Mouse (Mus musculus) small intestine, adult 2 months (tissue): Measurements from ENCODE around the gene Ncl. TPM values are rescaled to one million over a fixed set of nuclear protein-coding genes. Genes with fewer than 3 reads are reported as not detected.

Source experiments
- H3K27ac ChIP-seq: fragments of 200-500 bp; 2 replicates; pipeline ENCODE4 v1.5.1; 2012; ENCODE audit warnings: low read depth, low read length, control low read depth, inconsistent platforms; ENCODE audit not compliant: insufficient read depth
- H3K27me3 ChIP-seq: fragments of 200-500 bp; 2 replicates; pipeline ENCODE4 v1.6.1; 2012; ENCODE audit warnings: mild to moderate bottlenecking, moderate library complexity, low read length, inconsistent platforms; ENCODE audit not compliant: control insufficient read depth, insufficient read depth
- H3K36me3 ChIP-seq: fragments of 200-500 bp; 2 replicates; pipeline ENCODE4 v1.6.1; 2012; ENCODE audit warnings: mild to moderate bottlenecking, low read length, control low read depth, inconsistent platforms; ENCODE audit not compliant: control insufficient read depth, insufficient read depth
- H3K4me1 ChIP-seq: fragments of 200-500 bp; 2 replicates; pipeline ENCODE4 v1.6.1; 2012; ENCODE audit warnings: low read length, inconsistent platforms, mixed read lengths; ENCODE audit not compliant: control insufficient read depth, insufficient read depth, insufficient read length
- H3K4me3 ChIP-seq: fragments of 200-500 bp; 2 replicates; pipeline ENCODE4 v1.5.1; 2012; ENCODE audit warnings: low read depth, mild to moderate bottlenecking, control low read depth, inconsistent platforms, low read length, moderate library complexity
- CTCF ChIP-seq: fragments of 200-500 bp; IDR thresholded peaks from 2 replicates; pipeline ENCODE4 v1.5.1; 2012; ENCODE audit warnings: low read depth, mild to moderate bottlenecking, control low read depth, inconsistent platforms, low read length, moderate library complexity, mixed read lengths; ENCODE audit not compliant: insufficient replicate concordance, insufficient read length; ENCODE audit errors: extremely low read depth
- POLR2A ChIP-seq: fragments of 200-500 bp; IDR thresholded peaks from 2 replicates; pipeline ENCODE4 v1.6.1; 2012; ENCODE audit warnings: low read depth, mild to moderate bottlenecking, control low read depth, inconsistent platforms, low read length, moderate library complexity
- WGBS: fragments of 180-500 bp; shearing (Covaris S2); methylation state at CpG from one replicate; pipeline ENCODE4 v1.1.7; 2018; 5-methylcytosine and 5-hydroxymethylcytosine counted together
- polyA plus RNA-seq: library from polyadenylated mRNA; depleted of rRNA; stranded (reverse); fragments of >200 nt; gene quantifications from 2 replicates; pipeline ENCODE4 v1.2.3, GENCODE M21; 2012

Gene Ncl
- polyA plus RNA-seq, 1 experiment: 6.1 TPM

DNA sequence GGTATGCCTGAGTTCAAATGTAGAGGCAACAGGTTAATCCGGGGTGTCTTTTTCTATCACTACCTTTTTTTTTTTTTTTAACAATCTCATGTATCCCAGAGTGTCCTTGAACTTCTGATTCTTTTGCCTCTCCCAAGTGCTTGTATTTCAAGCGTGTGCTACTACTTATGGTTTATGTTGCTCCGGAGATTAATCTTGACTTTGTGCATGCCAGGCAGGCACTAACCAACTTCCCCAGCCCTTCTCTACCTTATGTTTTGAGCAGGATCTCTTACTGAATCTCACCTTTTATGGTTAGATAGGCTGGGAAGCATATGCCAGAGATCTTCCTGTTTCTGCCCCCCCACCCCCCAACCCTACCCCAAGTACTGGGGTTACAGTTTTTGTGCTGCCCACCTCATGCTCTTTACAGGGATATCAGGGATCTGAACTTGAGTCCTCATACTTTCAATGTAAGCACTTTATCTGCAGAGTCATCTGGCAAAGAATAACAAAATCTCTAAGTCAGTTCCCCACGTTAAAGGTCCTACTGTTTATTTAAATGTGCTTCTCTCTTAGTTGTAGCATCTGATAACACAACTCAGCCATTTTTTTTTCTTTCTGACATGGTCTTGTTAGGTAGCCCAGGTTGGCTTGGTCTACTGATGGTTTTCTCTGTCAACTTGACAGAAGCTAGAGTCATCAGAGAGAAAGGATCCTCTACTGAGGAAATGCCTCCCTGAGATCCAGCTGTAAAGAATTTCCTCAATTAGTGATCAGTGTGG is 2.8 kb upstream of the Ncl start:
- H3K27ac ChIP-seq: no peak overlapping the region
- H3K4me1 ChIP-seq: peaks cover 8% of the 10 kb centered on the region
- 75% methylated on average over 4 of the region's 4 CpGs for WGBS

GRCm38 (mm10) chr1:86360441-86360840 is 1.2 kb upstream of the Ncl start:
- 9% methylated on average over 12 of the region's 12 CpGs for WGBS
- peaks cover 8% of the 10 kb centered on the region for H3K4me1 ChIP-seq
- H3K27me3 ChIP-seq: no peaks in the 10 kb centered on the region
- H3K36me3 ChIP-seq: peaks cover 15% of the 10 kb centered on the region
- TF ChIP-seq POLR2A (no peak), CTCF (no peak)
- H3K27ac ChIP-seq: no peak overlapping the region
- H3K4me3 ChIP-seq: peak overlapping the region; percentile 75

More for the DNA sequence above, 2.8 kb upstream of the Ncl start:
- H3K4me3 ChIP-seq: no peak overlapping the region
- H3K36me3 ChIP-seq: peaks cover 3% of the 10 kb centered on the region
- no peaks in the 10 kb centered on the region for H3K27me3 ChIP-seq
- TF ChIP-seq CTCF (no peak), POLR2A (no peak)

DNA sequence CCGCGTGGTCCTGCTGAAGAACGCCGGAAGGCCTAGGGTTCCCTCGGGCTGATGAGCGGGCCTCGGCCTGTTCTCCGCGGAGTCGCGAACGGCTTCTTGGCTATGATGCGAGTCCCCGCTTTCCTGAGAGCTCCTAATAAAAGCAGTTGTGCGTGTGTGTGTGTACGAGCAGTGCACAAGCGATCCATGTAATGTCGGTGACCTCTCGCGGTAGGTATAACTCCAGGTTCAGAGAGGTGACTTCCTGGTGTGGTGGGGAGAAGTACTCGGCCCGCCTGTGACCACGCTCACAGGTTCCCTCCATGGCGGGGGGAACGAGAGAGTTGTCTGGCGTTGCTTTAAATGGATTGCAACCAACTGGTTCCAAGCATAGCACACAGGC is 589 bp upstream of the Ncl start:
- Histone ChIP-seq H3K4me1 (peaks cover 8% of the 10 kb centered on the region), H3K4me3 (peak overlapping the region; percentile 75), H3K36me3 (peaks cover 21% of the 10 kb centered on the region), H3K27me3 (no peaks in the 10 kb centered on the region), H3K27ac (peak overlapping the region; percentile 37)
- TF ChIP-seq POLR2A (no peak), CTCF (no peak)
- under 1% methylated on average over 26 of the region's 26 CpGs for WGBS

GRCm38 (mm10) chr1:86358229-86358905 is 833 bp downstream of the Ncl start:
- Histone ChIP-seq H3K4me1 (peaks cover 8% of the 10 kb centered on the region), H3K27me3 (no peaks in the 10 kb centered on the region), H3K36me3 (peaks cover 32% of the 10 kb centered on the region), H3K4me3 (peak overlapping the region; percentile 95), H3K27ac (peak overlapping the region; percentile 96)
- TF ChIP-seq CTCF (no peak), POLR2A (no peak)
- under 1% methylated on average over 41 of the region's 41 CpGs for WGBS

DNA sequence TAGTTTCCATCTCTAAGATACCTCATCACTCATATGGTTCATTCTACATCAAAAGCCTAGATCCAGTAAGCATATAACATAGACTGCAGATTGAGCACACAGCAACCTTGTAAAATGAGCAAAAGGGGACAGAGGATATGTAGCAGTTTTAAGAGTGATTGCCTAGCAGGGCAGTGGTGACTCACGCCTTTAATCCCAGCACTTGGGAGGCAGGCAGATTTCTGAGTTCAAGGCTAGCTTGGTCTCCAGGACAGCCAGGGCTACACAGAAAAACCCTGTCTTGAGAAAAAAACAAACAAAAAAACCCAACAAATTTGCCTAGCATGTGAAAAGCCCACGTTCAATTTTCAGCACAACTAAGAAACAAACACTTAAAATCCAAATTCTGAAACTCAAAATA is 5.0 kb downstream of the Ncl start:
- Histone ChIP-seq H3K27me3 (no peaks in the 10 kb centered on the region), H3K36me3 (peaks cover 69% of the 10 kb centered on the region), H3K4me1 (peaks cover 3% of the 10 kb centered on the region; the same call in 1 of the 2 replicates), H3K27ac (no peak overlapping the region), H3K4me3 (no peak overlapping the region)
- no peak for TF ChIP-seq POLR2A
- TF ChIP-seq CTCF: no peak
- WGBS: 80% methylated on average over 2 of the region's 2 CpGs

DNA sequence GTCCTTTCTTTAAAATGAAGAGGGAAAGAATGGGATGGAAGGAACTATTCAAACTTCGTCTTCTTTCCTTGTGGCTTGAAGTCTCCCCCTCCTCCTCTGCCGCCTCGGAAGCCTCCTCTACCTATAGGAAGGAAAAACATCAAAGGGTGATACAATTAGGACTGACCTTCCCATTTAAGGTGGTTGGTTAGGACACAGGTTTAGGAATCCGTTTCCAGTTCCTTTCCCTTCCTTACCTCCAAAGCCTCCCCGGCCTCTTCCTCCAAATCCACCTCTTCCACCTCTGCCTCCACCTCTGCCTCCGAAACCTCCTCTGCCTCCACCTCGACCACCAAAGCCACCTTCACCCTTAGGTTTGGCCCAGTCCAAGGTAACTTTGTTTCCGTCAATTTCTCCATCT is 8.6 kb downstream of the Ncl start:
- Histone ChIP-seq H3K36me3 (peaks cover 64% of the 10 kb centered on the region), H3K4me3 (no peak overlapping the region), H3K4me1 (no peaks in the 10 kb centered on the region; the same call in 1 of the 2 replicates), H3K27ac (no peak overlapping the region), H3K27me3 (no peaks in the 10 kb centered on the region)
- WGBS: 83% methylated on average over 8 of the region's 8 CpGs
- TF ChIP-seq POLR2A (no peak), CTCF (no peak)

GRCm38 (mm10) chr1:86349696-86350095 is 9.5 kb downstream of the Ncl start:
- 91% methylated on average over 1 of the region's 1 CpGs for WGBS
- Histone ChIP-seq H3K27ac (no peak overlapping the region), H3K4me3 (no peak overlapping the region), H3K4me1 (no peaks in the 10 kb centered on the region; the same call in 1 of the 2 replicates), H3K27me3 (no peaks in the 10 kb centered on the region), H3K36me3 (peaks cover 57% of the 10 kb centered on the region)
- TF ChIP-seq CTCF (no peak), POLR2A (no peak)
